Mouse (Mus musculus) heart, embryonic 12.5 days (tissue): ENCODE results near the gene Dlx1. TPM values are rescaled to one million over a fixed set of nuclear protein-coding genes. Genes with fewer than 3 reads are reported as not detected.

Experiments used
- ATAC-seq: fragments of 200-750 bp; cut with Nextera tagmentation; 2 replicates; pipeline ENCODE4 v1.8.0; 2017; ENCODE audit warnings: moderate TSS enrichment, moderate library complexity; ENCODE audit not compliant: insufficient number of reproducible peaks, low FRiP score
- H3K27ac ChIP-seq: fragments of 300-500 bp; sonication (generic); 2 replicates; pipeline ENCODE4 v1.5.1; 2016; ENCODE audit warnings: mild to moderate bottlenecking, moderate library complexity; ENCODE audit not compliant: poor library complexity, severe bottlenecking
- H3K27me3 ChIP-seq: fragments of 300-500 bp; sonication (generic); replicated peaks from 2 replicates; pipeline ENCODE4 v1.6.1; 2016; ENCODE audit warnings: mild to moderate bottlenecking, moderate library complexity
- H3K36me3 ChIP-seq: fragments of 300-500 bp; sonication (generic); 2 replicates; pipeline ENCODE4 v1.6.1; 2016; ENCODE audit warnings: mild to moderate bottlenecking, moderate library complexity
- H3K4me1 ChIP-seq: fragments of 300-500 bp; sonication (generic); replicated peaks from 2 replicates; pipeline ENCODE4 v1.6.1; 2016; ENCODE audit warnings: mild to moderate bottlenecking
- H3K4me2 ChIP-seq: fragments of 300-500 bp; sonication (generic); 2 replicates; pipeline ENCODE4 v1.6.1; 2016; ENCODE audit warnings: mild to moderate bottlenecking, moderate library complexity
- H3K4me3 ChIP-seq: fragments of 300-500 bp; sonication (generic); 2 replicates; pipeline ENCODE4 v1.5.1; 2016; ENCODE audit warnings: mild to moderate bottlenecking
- H3K9ac ChIP-seq: fragments of 300-500 bp; sonication (generic); 2 replicates; pipeline ENCODE4 v1.6.1; 2016; ENCODE audit warnings: mild to moderate bottlenecking, moderate library complexity
- H3K9me3 ChIP-seq: fragments of 300-500 bp; sonication (generic); replicated peaks from 2 replicates; pipeline ENCODE4 v1.6.1; 2016; ENCODE audit warnings: mild to moderate bottlenecking, moderate library complexity
- WGBS: fragments of 180-500 bp; shearing (Covaris S2); methylation state at CpG from one replicate; pipeline ENCODE4 v1.1.7; 2016; 5-methylcytosine and 5-hydroxymethylcytosine counted together
- polyA plus RNA-seq: library from polyadenylated mRNA; unstranded; fragments of >200 nt; fragmentation: Nextera tagmentation; extraction: Ambion mirVana; gene quantifications from 2 replicates; pipeline ENCODE4 v1.2.1, GENCODE M21; 2016

The Dlx1 gene
- polyA plus RNA-seq, 1 experiment from 2014 or later, result 0.47 TPM

GRCm38 (mm10) chr2:71546640-71547071, 18.7 kb downstream of the Dlx1 start, which contains the start of gene Dlx2:
Dlx2 (minus strand) TSS chr2:71546754.
- Histone ChIP-seq H3K4me2 (peak within 1 kb of the TSS; percentile 85), H3K27me3 (peaks cover 91% of the 10 kb centered on the region), H3K4me3 (peak within 1 kb of the TSS; percentile 53), H3K27ac (no peak within 1 kb of the TSS), H3K9me3 (no peaks in the 10 kb centered on the region), H3K4me1 (peaks cover 39% of the 10 kb centered on the region), H3K36me3 (no peaks in the 10 kb centered on the region), H3K9ac (peak within 1 kb of the TSS; percentile 42; the same call in 1 of the 2 replicates)
- WGBS, result under 1% methylated on average over 37 of the region's 37 CpGs
- ATAC-seq, result peak; percentile 38; the same call in 1 of the 2 replicates

DNA sequence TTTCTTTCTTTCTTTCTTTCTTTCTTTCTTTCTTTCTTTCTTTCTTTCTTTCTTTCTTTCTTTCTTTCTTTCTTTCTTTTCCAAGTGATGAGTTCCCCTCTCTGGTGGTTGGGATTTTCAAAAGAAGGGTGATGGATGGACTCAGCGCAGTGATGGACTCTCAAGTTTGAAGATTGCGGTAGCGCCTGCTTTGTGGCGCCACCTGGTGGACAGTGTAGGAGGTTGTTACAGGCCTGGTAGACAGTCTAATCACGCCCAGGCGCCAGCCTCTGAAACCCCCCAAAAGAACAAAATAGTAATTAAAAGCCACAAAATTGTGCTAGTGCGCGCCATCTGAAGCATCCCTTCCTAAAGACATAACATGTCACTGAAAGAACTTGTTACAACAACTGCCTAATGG, 19.9 kb downstream of the Dlx1 start:
- 3% methylated on average over 8 of the region's 8 CpGs for WGBS
- peaks cover 91% of the 10 kb centered on the region for H3K27me3 ChIP-seq
- H3K4me2 ChIP-seq, result no peak overlapping the region
- peaks cover 39% of the 10 kb centered on the region for H3K4me1 ChIP-seq
- no peak overlapping the region for H3K9ac ChIP-seq
- no peaks in the 10 kb centered on the region for H3K9me3 ChIP-seq
- no peak overlapping the region for H3K4me3 ChIP-seq
- no peak overlapping the region for H3K27ac ChIP-seq
- no peak for ATAC-seq
- no peaks in the 10 kb centered on the region for H3K36me3 ChIP-seq

DNA sequence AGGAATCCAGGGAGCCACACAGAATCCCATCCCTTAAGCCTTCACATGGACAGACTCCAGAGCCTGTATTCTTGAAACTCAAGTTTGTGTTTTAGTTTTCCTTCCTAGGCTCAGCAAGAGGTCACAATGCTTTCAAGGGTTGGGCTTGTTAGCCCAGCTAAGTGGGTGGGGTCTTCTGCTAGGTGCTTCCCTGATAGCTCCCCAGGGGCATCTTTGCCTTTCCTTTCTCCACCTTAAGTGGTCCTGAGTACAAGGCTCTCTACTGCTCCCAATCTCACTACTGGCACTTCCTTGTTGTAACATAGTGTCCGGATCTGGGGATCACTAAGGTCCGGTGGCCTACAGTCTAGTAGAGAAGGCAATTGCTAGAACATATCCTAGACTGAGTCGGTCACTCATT, 22.4 kb downstream of the Dlx1 start:
- Histone ChIP-seq H3K4me1 (peaks cover 24% of the 10 kb centered on the region), H3K9ac (no peak overlapping the region), H3K27ac (no peak overlapping the region), H3K9me3 (no peaks in the 10 kb centered on the region), H3K4me2 (no peak overlapping the region), H3K4me3 (no peak overlapping the region), H3K27me3 (peaks cover 91% of the 10 kb centered on the region), H3K36me3 (no peaks in the 10 kb centered on the region)
- no peak for ATAC-seq
- WGBS, result 22% methylated on average over 3 of the region's 3 CpGs

DNA sequence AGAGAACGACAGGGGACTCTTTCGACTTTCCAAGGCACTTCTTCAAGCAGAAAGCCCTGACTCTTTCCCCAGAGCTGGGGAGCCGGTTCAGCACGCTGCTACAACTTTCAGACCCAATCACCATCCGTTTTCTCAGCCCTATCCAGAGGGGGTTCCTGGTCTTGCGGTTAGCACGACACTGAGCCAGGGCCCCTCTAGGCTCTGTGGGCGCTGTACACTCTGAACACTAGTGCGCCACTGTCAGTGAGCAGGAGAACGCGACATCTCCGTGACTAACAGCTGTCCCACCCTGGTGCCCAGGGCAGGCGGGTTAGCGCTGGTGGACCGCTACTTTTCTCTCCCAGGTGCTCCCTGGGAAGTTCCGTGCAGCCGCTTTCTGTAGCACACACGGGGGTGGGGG, 23.8 kb downstream of the Dlx1 start:
- Histone ChIP-seq H3K4me3 (peak overlapping the region; percentile 32), H3K4me2 (peak overlapping the region; percentile 55), H3K27ac (no peak overlapping the region), H3K4me1 (peaks cover 11% of the 10 kb centered on the region), H3K27me3 (peaks cover 79% of the 10 kb centered on the region), H3K9me3 (no peaks in the 10 kb centered on the region), H3K36me3 (no peaks in the 10 kb centered on the region), H3K9ac (no peak overlapping the region; the same call in 1 of the 2 replicates)
- ATAC-seq, result no peak
- 0% methylated on average over 18 of the region's 18 CpGs for WGBS

- H3K27me3 ChIP-seq, result peaks cover 41% of the 10 kb centered on the region
- peaks cover 8% of the 10 kb centered on the region; the same call in 1 of the 2 replicates for H3K9me3 ChIP-seq
- 50% methylated on average over 5 of the region's 5 CpGs for WGBS
- H3K4me3 ChIP-seq, result no peak overlapping the region
- no peak overlapping the region for H3K4me2 ChIP-seq
- no peak overlapping the region for H3K27ac ChIP-seq
- H3K36me3 ChIP-seq, result no peaks in the 10 kb centered on the region
- H3K4me1 ChIP-seq, result peaks cover 10% of the 10 kb centered on the region; the same call in 1 of the 2 replicates
- ATAC-seq, result no peak
- H3K9ac ChIP-seq, result no peak overlapping the region
Observed at GRCm38 (mm10) chr2:71556071-71556470, 28.2 kb downstream of the Dlx1 start.

GRCm38 (mm10) chr2:71566466-71566865, 38.6 kb downstream of the Dlx1 start:
- ATAC-seq, result no peak

DNA sequence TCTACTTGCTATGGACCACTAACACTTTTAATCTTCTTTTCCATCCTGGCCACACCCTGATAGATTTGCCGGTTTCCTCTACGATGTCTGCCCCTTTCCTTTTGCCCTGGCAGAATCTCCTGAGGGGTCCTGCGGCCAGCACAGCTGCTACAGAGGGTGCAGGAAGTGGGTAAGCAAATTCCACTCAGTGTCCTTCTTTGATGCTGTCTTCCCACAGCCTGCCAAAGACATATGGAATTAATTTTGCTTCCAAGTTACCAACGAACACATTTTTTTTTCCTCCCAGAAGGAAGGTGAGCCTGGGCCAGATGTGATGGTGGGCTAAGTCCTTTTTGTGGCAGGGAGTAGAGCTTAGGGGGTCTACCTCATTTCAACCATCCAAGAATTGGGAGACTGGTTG, 45.8 kb downstream of the Dlx1 start:
- Histone ChIP-seq H3K36me3 (no peaks in the 10 kb centered on the region), H3K4me1 (0 out of 2 replicates have a peak, but pooled peaks cover 5% of the 10 kb centered on the region), H3K9me3 (no peaks in the 10 kb centered on the region), H3K9ac (no peak overlapping the region), H3K4me3 (no peak overlapping the region), H3K4me2 (no peak overlapping the region), H3K27ac (no peak overlapping the region), H3K27me3 (0 out of 2 replicates have a peak, but pooled peaks cover 7% of the 10 kb centered on the region)
- 43% methylated on average over 4 of the region's 4 CpGs for WGBS
- ATAC-seq, result no peak

More at GRCm38 (mm10) chr2:71566466-71566865, 38.6 kb downstream of the Dlx1 start:
- Histone ChIP-seq H3K9ac (no peak overlapping the region), H3K4me3 (no peak overlapping the region), H3K4me2 (no peak overlapping the region), H3K4me1 (0 out of 2 replicates have a peak, but pooled peaks cover 3% of the 10 kb centered on the region), H3K27me3 (0 out of 2 replicates have a peak, but pooled peaks cover 4% of the 10 kb centered on the region), H3K36me3 (no peaks in the 10 kb centered on the region), H3K27ac (no peak overlapping the region), H3K9me3 (peaks cover 4% of the 10 kb centered on the region; the same call in 1 of the 2 replicates)
- WGBS, result 67% methylated on average over 9 of the region's 9 CpGs

DNA sequence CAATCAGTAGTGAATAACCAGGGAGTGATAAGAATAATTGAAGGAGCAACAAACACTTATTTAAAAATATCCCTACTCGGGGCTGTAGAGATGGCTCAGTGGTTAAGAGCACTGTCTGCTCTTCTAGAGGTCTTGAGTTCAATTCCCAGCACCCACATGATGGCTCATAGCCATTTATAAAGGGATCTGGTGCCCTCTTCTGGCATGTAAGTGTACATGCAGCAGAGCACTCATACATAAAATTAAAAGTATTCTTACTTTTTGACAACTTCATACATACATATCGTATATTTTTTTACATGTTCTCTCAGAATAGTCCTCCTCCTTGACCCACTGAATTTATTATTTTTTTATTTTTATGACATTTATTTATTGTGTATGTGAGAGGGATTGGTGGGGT, 49.1 kb downstream of the Dlx1 start:
- WGBS, result 83% methylated on average over 2 of the region's 2 CpGs
- no peak overlapping the region for H3K27ac ChIP-seq

DNA sequence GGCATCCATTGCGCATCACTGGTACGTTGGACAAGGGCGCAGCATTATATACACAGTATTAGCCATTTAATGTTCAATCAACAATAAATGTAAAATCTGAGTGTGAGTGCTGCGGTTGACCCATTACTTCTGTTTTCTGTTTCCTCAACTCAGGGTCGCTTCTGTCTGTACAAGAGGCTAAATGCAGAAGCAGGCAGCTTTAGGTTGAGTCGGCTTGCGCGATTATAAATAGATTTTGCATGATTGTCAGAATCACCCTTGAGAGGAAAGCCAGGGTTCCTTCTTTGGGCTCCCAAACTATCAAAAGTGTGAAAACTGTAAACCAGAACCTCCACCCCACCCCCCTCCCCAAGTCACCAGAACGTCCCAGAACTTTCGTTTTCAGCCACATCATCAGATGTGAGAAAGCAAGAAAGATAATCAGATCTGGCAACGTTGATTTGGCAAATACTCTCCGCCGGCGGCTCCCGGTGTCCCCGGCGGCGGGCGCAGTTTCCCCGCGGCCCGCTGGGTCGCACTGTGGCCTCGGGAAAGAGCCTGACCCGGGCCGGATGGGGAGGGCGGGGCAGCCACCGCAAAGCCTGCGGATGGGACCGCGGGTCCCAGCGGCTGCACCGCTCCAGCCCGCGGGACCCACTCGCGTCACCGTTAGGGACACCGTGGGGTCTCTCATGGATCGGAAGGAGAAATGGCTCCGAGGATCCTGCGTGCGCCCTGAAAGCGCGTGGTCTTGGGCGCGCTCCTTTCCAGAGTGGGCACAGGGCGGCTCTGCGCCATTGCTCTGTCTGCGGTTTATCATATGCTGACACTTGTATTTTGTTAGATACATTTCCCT, 52.9 kb downstream of the Dlx1 start:
- WGBS, result 8% methylated on average over 50 of the region's 50 CpGs

More for the DNA sequence above, 49.1 kb downstream of the Dlx1 start:
- H3K9me3 ChIP-seq, result no peaks in the 10 kb centered on the region
- H3K27me3 ChIP-seq, result 0 out of 2 replicates have a peak, but pooled peaks cover 3% of the 10 kb centered on the region
- no peak overlapping the region for H3K4me2 ChIP-seq
- H3K9ac ChIP-seq, result no peak overlapping the region
- no peaks in the 10 kb centered on the region for H3K36me3 ChIP-seq
- no peak for ATAC-seq
- H3K4me3 ChIP-seq, result no peak overlapping the region
- H3K4me1 ChIP-seq, result peaks cover 6% of the 10 kb centered on the region; the same call in 1 of the 2 replicates

GRCm38 (mm10) chr2:71581488-71581887, 53.6 kb downstream of the Dlx1 start:
- Histone ChIP-seq H3K9ac (no peak overlapping the region), H3K27me3 (no peaks in the 10 kb centered on the region), H3K4me2 (peak overlapping the region; percentile 76), H3K27ac (no peak overlapping the region; the same call in 1 of the 2 replicates), H3K4me3 (peak overlapping the region; percentile 63), H3K36me3 (no peaks in the 10 kb centered on the region), H3K4me1 (peaks cover 12% of the 10 kb centered on the region), H3K9me3 (no peaks in the 10 kb centered on the region)
- 63% methylated on average over 5 of the region's 5 CpGs for WGBS
- no peak for ATAC-seq

More for the DNA sequence above, 52.9 kb downstream of the Dlx1 start:
- Histone ChIP-seq H3K27me3 (no peaks in the 10 kb centered on the region), H3K4me1 (peaks cover 12% of the 10 kb centered on the region), H3K36me3 (no peaks in the 10 kb centered on the region), H3K4me3 (peak overlapping the region; percentile 63), H3K27ac (no peak overlapping the region), H3K4me2 (peak overlapping the region; percentile 76), H3K9me3 (no peaks in the 10 kb centered on the region), H3K9ac (peak overlapping the region; percentile 51)
- peak; percentile 84 for ATAC-seq
